Mouse (Mus musculus) ES-Bruce4 (cell line): ENCODE data around the gene Pamr1.

Experiments used
- CTCF ChIP-seq: IDR thresholded peaks from one replicate; pipeline ENCODE4 v1.8.1; 2011; ENCODE audit warnings: low read depth, low read length
- EP300 ChIP-seq: IDR thresholded peaks from 2 replicates; pipeline ENCODE4 v1.6.1; 2011; ENCODE audit warnings: low read depth, low read length; ENCODE audit not compliant: insufficient read depth
- POLR2A ChIP-seq: IDR thresholded peaks from one replicate; pipeline ENCODE4 v1.8.1; 2011; ENCODE audit warnings: low read length; ENCODE audit not compliant: insufficient read depth

GRCm38 (mm10) chr2:102634010-102634409 is 84.2 kb downstream of the Pamr1 start:
- TF ChIP-seq POLR2A (no peak), CTCF (no peak), EP300 (no peak)
